Mouse (Mus musculus): ENCODE results near the gene Tox2.

GRCm38 (mm10) chr2:163209139-163209538 is 6.2 kb downstream of the Tox2 start:
- no peak for TF ChIP-seq CTCF (IDR thresholded peaks at IDR 0.05; ENCODE audit: extremely low read depth, insufficient read depth, low read length)
- no peak for TF ChIP-seq POLR2A (IDR thresholded peaks at IDR 0.05; ENCODE audit: extremely low read depth, insufficient read depth, low read length)
